Mouse (Mus musculus) kidney, postnatal 0 days (tissue): Measurements from ENCODE around the gene Mmp14. TPM values are rescaled to one million over a fixed set of nuclear protein-coding genes. Genes with fewer than 3 reads are reported as not detected.

Experiments used
- ATAC-seq: fragments of 200-750 bp; cut with Nextera tagmentation; replicated peaks from 2 replicates; pipeline ENCODE4 v1.8.0; 2017; ENCODE audit warnings: low read depth, moderate number of reproducible peaks, moderate TSS enrichment, moderate library complexity; ENCODE audit not compliant: low FRiP score
- DNase-seq: peaks from one replicate; pipeline ENCODE4 v3.0.0-alpha.2; 2016; ENCODE audit warnings: low spot score
- H3K27ac ChIP-seq: fragments of 300-500 bp; sonication (generic); 2 replicates; pipeline ENCODE4 v1.5.1; 2014; ENCODE audit warnings: mild to moderate bottlenecking
- H3K27me3 ChIP-seq: fragments of 300-500 bp; sonication (generic); 2 replicates; pipeline ENCODE4 v1.6.1; 2014; ENCODE audit warnings: low read length, mixed read lengths; ENCODE audit not compliant: insufficient read depth
- H3K36me3 ChIP-seq: fragments of 300-500 bp; sonication (generic); 2 replicates; pipeline ENCODE4 v1.6.1; 2014; ENCODE audit warnings: low read length, mixed read lengths; ENCODE audit not compliant: insufficient read depth
- H3K4me1 ChIP-seq: fragments of 300-500 bp; sonication (generic); replicated peaks from 2 replicates; pipeline ENCODE4 v1.6.1; 2014; ENCODE audit warnings: antibody characterized with exemption, low read length, mixed read lengths; ENCODE audit not compliant: insufficient read depth
- H3K4me2 ChIP-seq: fragments of 300-500 bp; sonication (generic); 2 replicates; pipeline ENCODE4 v1.6.1; 2014; ENCODE audit warnings: mild to moderate bottlenecking, low read length, moderate library complexity, mixed read lengths
- H3K4me3 ChIP-seq: fragments of 300-500 bp; sonication (generic); replicated peaks from 2 replicates; pipeline ENCODE4 v1.5.1; 2014; ENCODE audit warnings: low read depth, low read length
- H3K9ac ChIP-seq: fragments of 300-500 bp; sonication (generic); 2 replicates; pipeline ENCODE4 v1.6.1; 2014; ENCODE audit warnings: low read depth, low read length
- H3K9me3 ChIP-seq: fragments of 300-500 bp; sonication (generic); replicated peaks from 2 replicates; pipeline ENCODE4 v1.6.1; 2016; ENCODE audit warnings: low read length, inconsistent platforms, mixed read lengths
- CTCF ChIP-seq: IDR thresholded peaks from 2 replicates; pipeline ENCODE4 v1.5.1; 2016; ENCODE audit warnings: antibody characterized with exemption, low read depth, mild to moderate bottlenecking, moderate library complexity
- WGBS: fragments of 180-500 bp; shearing (Covaris S2); extraction: QIAGEN DNeasy Blood & Tissue Kit; methylation state at CpG from one replicate; pipeline ENCODE4 v1.1.7; 2014; 5-methylcytosine and 5-hydroxymethylcytosine counted together
- polyA plus RNA-seq: library from polyadenylated mRNA; unstranded; fragments of >200 nt; fragmentation: Nextera tagmentation; extraction: Ambion mirVana; gene quantifications from 2 replicates; pipeline ENCODE4 v1.2.1, GENCODE M21; 2015

Mmp14 gene
- polyA plus RNA-seq, 1 experiment from 2014 or later: 107 TPM

DNA sequence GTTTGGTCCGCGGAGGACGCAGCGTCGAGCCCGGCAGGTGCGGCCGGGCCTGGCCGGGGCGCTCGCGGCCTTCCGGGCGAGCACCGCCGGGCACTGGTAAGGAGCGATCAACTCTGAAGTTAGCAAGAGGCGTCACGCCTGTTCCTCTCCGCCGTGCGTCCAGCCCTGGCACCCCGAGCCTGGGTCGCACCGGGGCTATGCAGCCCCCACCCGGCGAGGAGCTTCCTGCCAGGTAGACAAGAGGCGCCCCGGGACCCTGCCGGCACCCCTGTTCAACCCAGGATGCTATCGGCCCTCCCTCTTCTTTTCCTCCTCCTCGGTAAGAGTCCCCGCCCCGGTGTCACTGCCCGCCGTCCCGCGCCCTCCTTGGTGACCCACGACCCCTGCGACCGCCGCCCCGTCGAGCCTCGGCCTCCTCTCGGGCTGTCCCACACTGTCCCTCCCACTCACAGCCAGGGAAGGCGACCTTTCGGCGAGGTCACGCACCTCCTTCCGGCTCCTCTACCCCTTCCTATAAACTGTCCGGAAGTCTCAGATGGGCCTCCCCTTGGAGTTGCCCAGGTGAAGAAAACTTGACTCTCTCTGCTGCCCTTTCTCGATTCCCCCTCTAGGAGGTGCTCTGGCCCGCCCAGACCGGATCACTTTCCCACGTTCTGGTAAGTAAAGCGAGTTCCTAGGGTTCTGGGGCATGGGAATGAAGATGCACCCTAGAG is 33.0 kb downstream of the Mmp14 start:
- Histone ChIP-seq H3K27ac (peak overlapping the region; percentile 93), H3K4me1 (0 out of 2 replicates have a peak, but pooled peaks cover 3% of the 10 kb centered on the region), H3K36me3 (peaks cover 27% of the 10 kb centered on the region), H3K27me3 (no peaks in the 10 kb centered on the region), H3K4me3 (peak overlapping the region; percentile 80), H3K4me2 (peak overlapping the region; percentile 73), H3K9me3 (no peaks in the 10 kb centered on the region), H3K9ac (peak overlapping the region; percentile 85)
- ATAC-seq (peak; percentile 88), DNase-seq (peak; percentile 91)
- TF ChIP-seq CTCF: peak; percentile 81
- WGBS: 1% methylated on average over 50 of the region's 57 CpGs

- no peak overlapping the region for H3K4me3 ChIP-seq
- no peaks in the 10 kb centered on the region for H3K9me3 ChIP-seq
- no peak for TF ChIP-seq CTCF
- ATAC-seq: no peak
- no peak overlapping the region for H3K4me2 ChIP-seq
- H3K4me1 ChIP-seq: no peaks in the 10 kb centered on the region; the same call in 1 of the 2 replicates
- H3K27ac ChIP-seq: no peak overlapping the region
- 89% methylated on average over 2 of the region's 2 CpGs for WGBS
- no peak overlapping the region for H3K9ac ChIP-seq
- no peaks in the 10 kb centered on the region for H3K27me3 ChIP-seq
- H3K36me3 ChIP-seq: peaks cover 35% of the 10 kb centered on the region
- no peak for DNase-seq
Observed at GRCm38 (mm10) chr14:54471467-54471866, 40.1 kb downstream of the Mmp14 start.

DNA sequence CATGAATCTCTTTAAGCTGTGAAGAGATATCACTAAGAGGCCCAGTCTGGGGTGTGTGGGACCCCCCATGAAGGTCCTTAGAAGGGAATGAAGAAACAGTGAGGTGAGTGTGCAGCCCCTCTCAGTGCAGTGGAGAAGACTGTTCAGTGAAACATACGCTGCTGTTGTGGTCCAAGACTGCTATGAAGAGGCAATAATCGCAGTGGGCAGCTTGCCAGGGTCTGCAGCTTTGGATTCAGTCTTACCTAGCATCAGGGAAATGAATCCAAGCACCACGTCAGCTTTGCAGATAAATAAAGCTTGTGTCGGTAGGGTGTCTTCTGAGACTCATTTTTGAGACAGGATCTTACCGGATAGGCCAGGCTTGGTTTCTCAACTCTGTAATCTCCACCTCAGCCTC is 41.3 kb downstream of the Mmp14 start:
- H3K4me1 ChIP-seq: no peaks in the 10 kb centered on the region; the same call in 1 of the 2 replicates
- TF ChIP-seq CTCF: no peak
- no peak overlapping the region for H3K4me2 ChIP-seq
- H3K36me3 ChIP-seq: peaks cover 26% of the 10 kb centered on the region
- no peaks in the 10 kb centered on the region for H3K9me3 ChIP-seq
- H3K27ac ChIP-seq: no peak overlapping the region
- DNase-seq (no peak), ATAC-seq (no peak)
- H3K27me3 ChIP-seq: no peaks in the 10 kb centered on the region
- H3K4me3 ChIP-seq: no peak overlapping the region
- WGBS: 68% methylated on average over 5 of the region's 5 CpGs
- no peak overlapping the region for H3K9ac ChIP-seq

GRCm38 (mm10) chr14:54474744-54475143 is 43.3 kb downstream of the Mmp14 start:
- no peak for DNase-seq
- no peaks in the 10 kb centered on the region for H3K27me3 ChIP-seq
- no peaks in the 10 kb centered on the region for H3K9me3 ChIP-seq
- TF ChIP-seq CTCF: no peak
- H3K4me2 ChIP-seq: no peak overlapping the region
- H3K9ac ChIP-seq: no peak overlapping the region
- ATAC-seq: no peak
- 82% methylated on average over 5 of the region's 5 CpGs for WGBS
- H3K27ac ChIP-seq: no peak overlapping the region
- H3K4me3 ChIP-seq: no peak overlapping the region
- H3K36me3 ChIP-seq: peaks cover 6% of the 10 kb centered on the region; the same call in 1 of the 2 replicates
- peaks cover 4% of the 10 kb centered on the region; the same call in 1 of the 2 replicates for H3K4me1 ChIP-seq

DNA sequence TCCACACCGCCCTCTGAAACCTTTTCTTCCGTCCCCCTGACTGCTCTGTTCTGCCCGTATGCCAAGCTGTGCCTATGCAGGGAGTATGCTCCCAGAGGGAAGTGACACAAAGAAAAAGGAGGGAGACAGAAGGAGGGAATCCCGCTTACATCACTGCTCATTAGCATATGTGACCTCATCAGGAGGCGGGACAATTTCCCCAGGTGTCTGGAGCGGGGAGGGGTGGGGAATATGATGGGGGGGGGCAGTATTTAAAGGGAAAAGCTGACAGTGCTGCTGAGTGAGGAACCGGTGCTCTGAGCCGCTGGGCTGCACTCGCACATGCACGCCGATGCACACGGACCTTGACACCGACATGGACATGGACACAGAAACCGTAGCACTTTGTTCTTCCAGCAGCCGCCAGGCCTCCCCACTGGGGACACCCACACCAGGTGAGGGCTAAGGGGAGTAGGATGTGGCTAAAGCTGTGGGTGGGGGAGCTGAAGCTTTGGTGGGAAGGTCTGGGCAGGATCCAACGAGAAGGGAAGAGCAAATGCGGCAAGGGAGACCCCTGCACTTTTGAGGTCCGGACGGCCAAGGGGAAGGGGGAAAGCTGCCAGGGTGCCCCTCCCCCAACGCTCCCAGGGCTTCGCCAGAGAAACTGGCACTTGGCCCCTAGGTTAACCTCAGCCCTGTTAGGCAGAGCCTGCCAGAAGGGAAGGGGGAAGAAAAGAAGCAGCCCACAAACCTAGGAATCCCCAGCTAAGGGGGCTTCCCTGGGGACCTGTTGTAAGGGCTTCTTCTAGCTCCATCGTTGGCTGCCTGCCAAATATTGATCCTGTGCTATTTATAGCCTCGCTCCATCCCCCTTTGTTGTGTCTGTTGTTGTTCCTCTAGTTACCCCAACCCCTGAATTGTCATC is 44.8 kb downstream of the Mmp14 start, which contains the start of gene Rem2:
Rem2 (plus strand) TSS at position 160 of the 904 bp plus-strand sequence.
- DNase-seq (peak; percentile 72), ATAC-seq (peak; percentile 65)
- H3K4me2 ChIP-seq: peak within 1 kb of the TSS; percentile 88
- no peaks in the 10 kb centered on the region for H3K36me3 ChIP-seq
- no peak within 1 kb of the TSS for H3K27ac ChIP-seq
- H3K4me3 ChIP-seq: peak within 1 kb of the TSS; percentile 38
- peak within 1 kb of the TSS; percentile 60 for H3K9ac ChIP-seq
- TF ChIP-seq CTCF: 0 out of 2 replicates have a peak, but pooled peaks have one; percentile 1
- no peaks in the 10 kb centered on the region for H3K9me3 ChIP-seq
- peaks cover 4% of the 10 kb centered on the region; the same call in 1 of the 2 replicates for H3K4me1 ChIP-seq
- WGBS: 2% methylated on average over 23 of the region's 23 CpGs
- H3K27me3 ChIP-seq: no peaks in the 10 kb centered on the region
